Mouse (Mus musculus) left cerebral cortex, postnatal 25 days (tissue): ENCODE data around the gene Dnajc9. TPM values are rescaled to one million over a fixed set of nuclear protein-coding genes. Genes with fewer than 3 reads are reported as not detected.

Experiments
- DNase-seq, 2 experiments: peaks; one replicate each; pipeline ENCODE4 v3.0.0; 2022; ENCODE audit warnings: low spot score in 2 of 2, mixed read lengths in 1 of 2
- intact Hi-C: fragments of 180-260 bp; cut with DNase I; formaldehyde crosslinking; loops from one replicate; pipeline ENCODE4 v1.15.1; 2025
- total RNA-seq, 2 experiments: library from RNA; stranded (reverse); gene quantifications; 2 replicates each; pipeline ENCODE4 v1.2.3; 2021

The Dnajc9 gene
- total RNA-seq, 2 experiments from 2014 or later = 21.4 to 22.3 TPM

- no peak for DNase-seq
- intact Hi-C loops = no loop called here
These were observed 17.9 kb downstream of the Dnajc9 start for GRCm38 (mm10) chr14:20370798-20371197.

DNA sequence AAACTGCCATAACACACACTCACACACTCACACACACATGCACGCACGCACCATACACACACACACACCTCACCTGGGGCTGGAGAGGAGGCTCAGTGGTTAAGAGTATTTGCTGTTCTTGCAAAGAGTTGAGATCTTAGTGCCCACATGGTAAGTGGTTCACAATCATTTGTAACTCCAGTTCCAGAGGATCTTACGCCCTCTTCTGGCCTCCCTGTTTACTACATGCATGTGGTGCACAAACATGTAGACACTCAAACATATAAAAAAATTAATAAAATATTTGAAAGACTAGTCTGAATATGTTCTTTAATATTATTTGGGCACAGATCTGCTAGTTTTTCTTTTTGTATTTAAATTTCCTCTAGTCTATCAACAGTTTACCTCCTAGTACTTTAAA, 20.4 kb downstream of the Dnajc9 start:
- intact Hi-C loops = no loop called here
- DNase-seq = no peak

DNA sequence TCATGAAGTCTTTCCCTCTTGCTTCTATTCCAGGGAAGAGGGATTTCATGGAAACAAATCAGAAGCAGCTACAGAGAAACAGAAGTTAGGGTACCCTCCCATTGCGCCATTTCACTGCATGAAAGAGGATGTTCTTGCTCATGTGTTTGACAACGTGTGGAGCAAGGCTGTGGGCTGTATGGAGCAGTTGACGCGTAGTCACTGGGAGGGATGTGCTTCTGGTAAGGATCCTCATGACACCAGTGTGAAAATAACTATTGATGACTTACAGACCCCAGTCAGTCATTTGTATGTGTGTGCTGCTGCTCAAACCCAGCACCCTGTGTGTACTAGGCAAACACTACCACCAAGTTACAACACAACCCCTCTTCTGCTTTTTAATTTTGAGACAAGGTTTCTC, 25.5 kb downstream of the Dnajc9 start:
- intact Hi-C loops = no loop called here
- no peak for DNase-seq

DNA sequence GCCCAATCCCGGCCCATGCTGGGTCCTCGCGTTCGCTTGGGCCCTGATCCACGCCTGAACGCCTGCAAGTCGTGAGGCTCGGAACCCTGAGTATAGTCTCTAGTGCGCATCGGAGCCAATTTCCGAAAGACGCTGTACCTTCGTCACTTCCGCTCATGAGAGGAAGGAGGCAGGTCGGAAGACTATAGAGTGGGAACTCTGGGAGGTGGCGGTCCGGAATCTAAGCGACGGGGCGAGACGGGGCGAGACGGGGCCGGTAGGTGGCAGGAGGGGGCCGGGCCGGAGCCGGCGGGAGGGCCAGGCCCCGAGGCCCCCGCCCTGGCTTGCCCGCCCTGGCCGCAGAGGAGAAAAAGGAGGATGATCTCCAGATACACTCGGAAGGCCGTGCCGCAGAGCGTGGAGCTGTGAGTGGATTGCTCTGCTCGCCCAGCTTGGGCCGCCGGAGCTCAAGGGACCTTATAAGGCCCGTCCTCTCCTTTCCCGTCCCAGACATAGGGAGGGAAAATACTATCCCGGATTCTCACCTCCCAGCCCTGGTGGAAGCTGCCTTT, 40.6 kb downstream of the Dnajc9 start, which contains the start of the genes Ecd and Fam149b:
Ecd (minus strand) TSS at position 131 of the 551 bp plus-strand sequence.
Fam149b (plus strand) TSS at position 172 of the 551 bp plus-strand sequence.
- DNase-seq = peak; percentile 91 to 96
- intact Hi-C loops = no loop called here

- DNase-seq = peak in 1 of 2 experiments; percentile 53
- intact Hi-C loops = no loop called here
These were observed 41.2 kb downstream of the Dnajc9 start for GRCm38 (mm10) chr14:20347441-20347990.

DNA sequence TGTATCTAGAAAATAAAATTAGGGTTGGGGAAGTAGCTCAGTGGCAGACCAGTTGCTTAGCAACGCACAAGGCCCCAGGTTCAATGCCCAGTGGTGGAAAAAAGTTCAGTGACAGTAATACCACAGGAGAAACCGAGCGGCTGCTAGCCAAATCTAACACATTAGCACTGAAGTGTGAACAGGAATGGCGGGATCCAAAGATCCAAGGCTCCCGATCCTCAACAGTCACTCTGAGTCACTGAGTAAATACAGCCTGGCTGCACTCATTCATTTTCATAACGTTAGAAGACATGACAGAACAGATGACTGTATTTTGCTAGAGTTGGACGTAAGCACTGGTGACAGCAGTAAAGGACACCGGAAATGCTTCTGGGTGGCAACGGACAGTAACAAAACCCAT, 42.8 kb downstream of the Dnajc9 start:
- peak in 1 of 2 experiments; percentile 24 for DNase-seq
- intact Hi-C loops = no loop called here

- DNase-seq = no peak
- intact Hi-C loops = no loop called here
These were observed 47.8 kb downstream of the Dnajc9 start for GRCm38 (mm10) chr14:20340866-20341265.

GRCm38 (mm10) chr14:20340149-20340548, 48.6 kb downstream of the Dnajc9 start:
- intact Hi-C loops = no loop called here

DNA sequence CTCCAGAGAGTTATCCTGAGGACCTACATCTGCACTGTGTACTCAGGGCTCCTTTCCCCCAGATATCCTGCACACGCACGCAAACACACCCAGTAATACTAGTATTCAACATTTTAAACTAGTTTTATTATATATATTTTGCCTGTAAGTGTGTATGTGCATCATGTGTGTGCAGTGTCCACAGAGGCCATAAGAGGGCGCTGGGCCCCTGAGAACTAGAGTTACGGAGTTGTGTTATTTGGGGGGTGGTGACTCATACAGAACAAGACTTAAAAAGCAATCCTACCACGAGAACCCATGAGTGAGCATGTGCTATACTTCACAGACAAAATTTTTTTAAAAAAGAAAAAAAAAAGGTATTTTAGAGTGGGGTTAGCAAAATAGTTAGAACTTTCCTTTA, 49.3 kb downstream of the Dnajc9 start:
- DNase-seq = no peak
- intact Hi-C loops = no loop called here

More at GRCm38 (mm10) chr14:20340149-20340548, 48.6 kb downstream of the Dnajc9 start:
- no peak for DNase-seq

Other genes starting within 250 kb of the Dnajc9 start
- gene Kcnk5, start 207.1 kb downstream of the Dnajc9 start, total RNA-seq = under 1 TPM; 0.18 to 0.37 TPM
- not detected for gene Kcnk16, start 119.7 kb downstream of the Dnajc9 start, total RNA-seq
- gene Nudt13, start 94.2 kb downstream of the Dnajc9 start, total RNA-seq = 10 to 100 TPM; 15.6 to 18.8 TPM
- gene Ecd, start 40.8 kb downstream of the Dnajc9 start, total RNA-seq = 10 to 100 TPM; 36.9 to 38.7 TPM
- gene Fam149b, start 40.7 kb downstream of the Dnajc9 start, total RNA-seq = 10 to 100 TPM; 45.6 to 50.7 TPM
- 10 to 100 TPM; 36.0 to 39.2 TPM for gene Mrps16, start 4.7 kb upstream of the Dnajc9 start, total RNA-seq
- 1 to 10 TPM; 1.1 to 1.7 TPM for gene Cfap70, start 63.3 kb upstream of the Dnajc9 start, total RNA-seq
- gene Anxa7, start 91.2 kb upstream of the Dnajc9 start, total RNA-seq = 10 to 100 TPM; 57.5 to 58.2 TPM
- gene Mss51, start 108.0 kb upstream of the Dnajc9 start, total RNA-seq = 1 to 10 TPM in 1 of 2 experiments, under 1 TPM in 1; 0.89 to 1.1 TPM
- 100 to 1,000 TPM; 297 to 305 TPM for gene Ppp3cb, start 157.7 kb upstream of the Dnajc9 start, total RNA-seq